Mouse (Mus musculus) neural tube, embryonic 12.5 days (tissue): ENCODE results near the gene Fst. TPM values are rescaled to one million over a fixed set of nuclear protein-coding genes. Genes with fewer than 3 reads are reported as not detected.

ENCODE experiments used
- ATAC-seq: fragments of 200-750 bp; cut with Nextera tagmentation; 2 replicates; pipeline ENCODE4 v1.8.0; 2017; ENCODE audit warnings: low read depth, mild to moderate bottlenecking, moderate TSS enrichment, moderate library complexity; ENCODE audit not compliant: low FRiP score
- H3K27ac ChIP-seq: fragments of 300-500 bp; sonication (generic); 2 replicates; pipeline ENCODE4 v1.5.1; 2016
- H3K27me3 ChIP-seq: fragments of 300-500 bp; sonication (generic); replicated peaks from 2 replicates; pipeline ENCODE4 v1.6.1; 2016; ENCODE audit warnings: mild to moderate bottlenecking
- H3K36me3 ChIP-seq: fragments of 300-500 bp; sonication (generic); 2 replicates; pipeline ENCODE4 v1.6.1; 2016; ENCODE audit warnings: mild to moderate bottlenecking
- H3K4me1 ChIP-seq: fragments of 300-500 bp; sonication (generic); 2 replicates; pipeline ENCODE4 v1.6.1; 2016
- H3K4me2 ChIP-seq: fragments of 300-500 bp; sonication (generic); replicated peaks from 2 replicates; pipeline ENCODE4 v1.6.1; 2016; ENCODE audit warnings: mild to moderate bottlenecking
- H3K4me3 ChIP-seq: fragments of 300-500 bp; sonication (generic); 2 replicates; pipeline ENCODE4 v1.5.1; 2016
- H3K9ac ChIP-seq: fragments of 300-500 bp; sonication (generic); 2 replicates; pipeline ENCODE4 v1.6.1; 2016; ENCODE audit warnings: mild to moderate bottlenecking
- H3K9me3 ChIP-seq: fragments of 300-500 bp; sonication (generic); 2 replicates; pipeline ENCODE4 v1.6.1; 2016; ENCODE audit warnings: mild to moderate bottlenecking
- WGBS: fragments of 180-500 bp; shearing (Covaris S2); methylation state at CpG from one replicate; pipeline ENCODE4 v1.1.7; 2016; 5-methylcytosine and 5-hydroxymethylcytosine counted together
- polyA plus RNA-seq: library from polyadenylated mRNA; unstranded; fragments of >200 nt; fragmentation: Nextera tagmentation; extraction: Ambion mirVana; gene quantifications from 2 replicates; pipeline ENCODE4 v1.2.1, GENCODE M21; 2016

Gene Fst
- polyA plus RNA-seq = 15.5 and 21.9 TPM in 2 replicates

GRCm38 (mm10) chr13:114458886-114459700, at the start of gene Fst:
Gene Fst (minus strand): TSS chr13:114458951.
- no peaks in the 10 kb centered on the region for H3K36me3 ChIP-seq
- H3K4me1 ChIP-seq = peaks cover 35% of the 10 kb centered on the region
- peak within 1 kb of the TSS; percentile 91 for H3K4me2 ChIP-seq
- H3K4me3 ChIP-seq = peak within 1 kb of the TSS; percentile 54
- ATAC-seq = peak; percentile 68
- peak within 1 kb of the TSS; percentile 62 for H3K9ac ChIP-seq
- H3K27me3 ChIP-seq = peaks cover 30% of the 10 kb centered on the region
- WGBS = under 1% methylated on average over 75 of the region's 77 CpGs
- H3K9me3 ChIP-seq = no peaks in the 10 kb centered on the region
- peak within 1 kb of the TSS; percentile 22; the same call in 1 of the 2 replicates for H3K27ac ChIP-seq

- H3K27ac ChIP-seq = no peak overlapping the region
- WGBS = 62% methylated on average over 3 of the region's 3 CpGs
- H3K27me3 ChIP-seq = no peaks in the 10 kb centered on the region
- ATAC-seq = no peak
- H3K4me2 ChIP-seq = no peak overlapping the region
- H3K4me1 ChIP-seq = no peaks in the 10 kb centered on the region
- H3K36me3 ChIP-seq = no peaks in the 10 kb centered on the region
- no peak overlapping the region for H3K4me3 ChIP-seq
- H3K9me3 ChIP-seq = no peaks in the 10 kb centered on the region
- no peak overlapping the region for H3K9ac ChIP-seq
Observed at GRCm38 (mm10) chr13:114493826-114494225, 35.1 kb upstream of the Fst start.

- no peak for ATAC-seq
- 82% methylated on average over 7 of the region's 7 CpGs for WGBS
- no peaks in the 10 kb centered on the region for H3K27me3 ChIP-seq
- no peak overlapping the region for H3K9ac ChIP-seq
- no peaks in the 10 kb centered on the region for H3K4me1 ChIP-seq
- H3K36me3 ChIP-seq = no peaks in the 10 kb centered on the region
- no peak overlapping the region for H3K4me3 ChIP-seq
- H3K9me3 ChIP-seq = no peaks in the 10 kb centered on the region
- no peak overlapping the region for H3K4me2 ChIP-seq
- no peak overlapping the region for H3K27ac ChIP-seq
Observed at GRCm38 (mm10) chr13:114488178-114488577, 29.4 kb upstream of the Fst start.

- 88% methylated on average over 4 of the region's 4 CpGs for WGBS
- no peak overlapping the region for H3K27ac ChIP-seq
- no peaks in the 10 kb centered on the region for H3K9me3 ChIP-seq
- H3K36me3 ChIP-seq = no peaks in the 10 kb centered on the region
- H3K4me1 ChIP-seq = no peaks in the 10 kb centered on the region
- no peak overlapping the region for H3K9ac ChIP-seq
- H3K4me3 ChIP-seq = no peak overlapping the region
- no peak for ATAC-seq
- no peak overlapping the region for H3K4me2 ChIP-seq
- H3K27me3 ChIP-seq = no peaks in the 10 kb centered on the region
Observed at GRCm38 (mm10) chr13:114478329-114478728, 19.6 kb upstream of the Fst start.

- H3K9me3 ChIP-seq = no peaks in the 10 kb centered on the region
- H3K36me3 ChIP-seq = no peaks in the 10 kb centered on the region
- H3K4me2 ChIP-seq = no peak overlapping the region
- H3K27ac ChIP-seq = no peak overlapping the region
- 87% methylated on average over 3 of the region's 3 CpGs for WGBS
- H3K27me3 ChIP-seq = no peaks in the 10 kb centered on the region
- no peak for ATAC-seq
- H3K9ac ChIP-seq = no peak overlapping the region
- no peak overlapping the region for H3K4me3 ChIP-seq
- H3K4me1 ChIP-seq = no peaks in the 10 kb centered on the region
Observed at GRCm38 (mm10) chr13:114469945-114470344, 11.2 kb upstream of the Fst start.

GRCm38 (mm10) chr13:114466269-114466919, 7.6 kb upstream of the Fst start:
- no peak overlapping the region for H3K9ac ChIP-seq
- H3K4me3 ChIP-seq = no peak overlapping the region
- ATAC-seq = no peak
- no peaks in the 10 kb centered on the region for H3K9me3 ChIP-seq
- H3K27me3 ChIP-seq = no peaks in the 10 kb centered on the region
- no peaks in the 10 kb centered on the region for H3K4me1 ChIP-seq
- no peak overlapping the region for H3K27ac ChIP-seq
- H3K36me3 ChIP-seq = no peaks in the 10 kb centered on the region
- no peak overlapping the region for H3K4me2 ChIP-seq
- 92% methylated on average over 6 of the region's 6 CpGs for WGBS

- Histone ChIP-seq H3K27ac (no peak overlapping the region), H3K27me3 (no peaks in the 10 kb centered on the region), H3K9me3 (no peaks in the 10 kb centered on the region), H3K4me2 (no peak overlapping the region), H3K9ac (no peak overlapping the region), H3K36me3 (no peaks in the 10 kb centered on the region), H3K4me3 (no peak overlapping the region), H3K4me1 (no peaks in the 10 kb centered on the region)
- no peak for ATAC-seq
- 60% methylated on average over 1 of the region's 1 CpGs for WGBS
Observed at GRCm38 (mm10) chr13:114465387-114465786, 6.6 kb upstream of the Fst start.

- H3K9ac ChIP-seq = no peak overlapping the region
- H3K9me3 ChIP-seq = no peaks in the 10 kb centered on the region
- no peak for ATAC-seq
- no peak overlapping the region for H3K27ac ChIP-seq
- no peak overlapping the region for H3K4me2 ChIP-seq
- H3K27me3 ChIP-seq = no peaks in the 10 kb centered on the region
- no peaks in the 10 kb centered on the region for H3K36me3 ChIP-seq
- 0 out of 2 replicates have a peak, but pooled peaks cover 5% of the 10 kb centered on the region for H3K4me1 ChIP-seq
- H3K4me3 ChIP-seq = no peak overlapping the region
- 85% methylated on average over 3 of the region's 3 CpGs for WGBS
Observed at GRCm38 (mm10) chr13:114464824-114465223, 6.1 kb upstream of the Fst start.

- Histone ChIP-seq H3K4me2 (no peak overlapping the region), H3K9ac (no peak overlapping the region), H3K27ac (no peak overlapping the region), H3K4me3 (no peak overlapping the region), H3K27me3 (peaks cover 15% of the 10 kb centered on the region; the same call in 1 of the 2 replicates), H3K9me3 (no peaks in the 10 kb centered on the region), H3K4me1 (peaks cover 19% of the 10 kb centered on the region; the same call in 1 of the 2 replicates), H3K36me3 (no peaks in the 10 kb centered on the region)
- ATAC-seq = no peak
- 83% methylated on average over 8 of the region's 8 CpGs for WGBS
Observed at GRCm38 (mm10) chr13:114462548-114463408, 4.0 kb upstream of the Fst start.

GRCm38 (mm10) chr13:114460306-114460892, 1.6 kb upstream of the Fst start:
- Histone ChIP-seq H3K27ac (no peak overlapping the region), H3K4me2 (peak overlapping the region; percentile 91), H3K4me3 (peak overlapping the region; percentile 54), H3K36me3 (no peaks in the 10 kb centered on the region), H3K9ac (no peak overlapping the region), H3K9me3 (no peaks in the 10 kb centered on the region), H3K27me3 (peaks cover 24% of the 10 kb centered on the region), H3K4me1 (peaks cover 35% of the 10 kb centered on the region)
- peak; percentile 56 for ATAC-seq
- under 1% methylated on average over 29 of the region's 29 CpGs for WGBS

GRCm38 (mm10) chr13:114459701-114460160, 980 bp upstream of the Fst start:
- H3K27ac ChIP-seq = no peak overlapping the region
- no peaks in the 10 kb centered on the region for H3K36me3 ChIP-seq
- H3K4me2 ChIP-seq = peak overlapping the region; percentile 91
- H3K9ac ChIP-seq = peak overlapping the region; percentile 62; the same call in 1 of the 2 replicates
- H3K4me3 ChIP-seq = peak overlapping the region; percentile 54
- under 1% methylated on average over 16 of the region's 16 CpGs for WGBS
- ATAC-seq = no peak
- peaks cover 35% of the 10 kb centered on the region for H3K4me1 ChIP-seq
- no peaks in the 10 kb centered on the region for H3K9me3 ChIP-seq
- H3K27me3 ChIP-seq = peaks cover 28% of the 10 kb centered on the region
